Comparison of ENCODE assay signal across 20 mouse cellular contexts in genomic region chr15:7064992-7065523, GRCm38 (mm10). TPM values are rescaled to one million over a fixed set of nuclear protein-coding genes. Genes with fewer than 3 reads are reported as not detected.
A peak's percentile ranks its signal among the peaks of the same experiment; 100 is the strongest.
DNase-seq lines count a peak whose midpoint lies in the region; ATAC-seq lines count a peak whose summit lies in the region.
"Had no signal": no experiment of that assay in that cellular context is flagged by ENCODE, and none has a peak within 500 bp of the region (broad histone marks: within the 10 kb centered on the region; RNA-seq: fewer than 3 reads in every experiment).

No protein-coding gene starts in this region.

- peak; percentile 71 for DNase-seq in heart, embryonic 10.5 days (ENCODE audit: low spot score)
- DNase-seq in limb, embryonic 10.5 days (ENCODE audit: low spot score): no peak
- DNase-seq in spleen, adult 12 weeks (ENCODE audit: low spot score): no peak
- DNase-seq in layer of hippocampus, adult 18-20 months (ENCODE audit: low spot score in 2 of 2): no peak
- DNase-seq: adrenal gland, adult 2 months; adrenal gland, postnatal 14 days; cerebellum, adult 11 months; cerebellum, adult 2 months; gastrocnemius, postnatal 25 days; heart, adult 18-20 months had no signal

- no peaks in the 10 kb centered on the region for H3K27me3 ChIP-seq in heart, embryonic 10.5 days (ENCODE audit: insufficient read depth, poor library complexity, severe bottlenecking)
- no peaks in the 10 kb centered on the region for H3K27me3 ChIP-seq in heart, embryonic 11.5 days (ENCODE audit: control insufficient read depth, insufficient read depth, low read length)
- no peaks in the 10 kb centered on the region for H3K27me3 ChIP-seq in embryonic facial prominence, embryonic 15.5 days
- no peaks in the 10 kb centered on the region for H3K27me3 ChIP-seq in limb, embryonic 10.5 days (ENCODE audit: low read depth, poor library complexity, severe bottlenecking)
- H3K27me3 ChIP-seq: embryonic facial prominence, embryonic 12.5 days; forebrain, embryonic 12.5 days; forebrain, embryonic 15.5 days; hindbrain, embryonic 13.5 days; intestine, embryonic 15.5 days had no signal

- H3K36me3 ChIP-seq in heart, embryonic 10.5 days: no peaks in the 10 kb centered on the region
- H3K36me3 ChIP-seq in heart, embryonic 11.5 days (ENCODE audit: control insufficient read depth, insufficient read depth, low read length): no peaks in the 10 kb centered on the region
- no peaks in the 10 kb centered on the region for H3K36me3 ChIP-seq in embryonic facial prominence, embryonic 15.5 days
- no peaks in the 10 kb centered on the region for H3K36me3 ChIP-seq in limb, embryonic 10.5 days
- H3K36me3 ChIP-seq: embryonic facial prominence, embryonic 12.5 days; forebrain, embryonic 12.5 days; forebrain, embryonic 15.5 days; hindbrain, embryonic 13.5 days; intestine, embryonic 15.5 days had no signal

- 83% methylated on average over 14 of the region's 14 CpGs for WGBS in heart, embryonic 10.5 days
- WGBS in heart, embryonic 11.5 days (ENCODE audit: insufficient replicate concordance): 79% methylated on average over 14 of the region's 14 CpGs
- WGBS in embryonic facial prominence, embryonic 15.5 days: 82% methylated on average over 14 of the region's 14 CpGs
- 87% methylated on average over 14 of the region's 14 CpGs for WGBS in limb, embryonic 10.5 days

- H3K4me1 ChIP-seq in heart, embryonic 10.5 days: peaks cover 19% of the 10 kb centered on the region
- H3K4me1 ChIP-seq in heart, embryonic 11.5 days (ENCODE audit: control insufficient read depth, insufficient read depth, low read length): no peaks in the 10 kb centered on the region; the same call in 1 of the 2 replicates
- peaks cover 7% of the 10 kb centered on the region; the same call in 1 of the 2 replicates for H3K4me1 ChIP-seq in embryonic facial prominence, embryonic 15.5 days
- H3K4me1 ChIP-seq in limb, embryonic 10.5 days: peaks cover 23% of the 10 kb centered on the region
- H3K4me1 ChIP-seq: intestine, embryonic 15.5 days had no signal

- H3K9me3 ChIP-seq in heart, embryonic 10.5 days: no peaks in the 10 kb centered on the region
- H3K9me3 ChIP-seq in heart, embryonic 11.5 days (replicated peaks; ENCODE audit: control insufficient read depth, low read length): no peaks in the 10 kb centered on the region
- no peaks in the 10 kb centered on the region for H3K9me3 ChIP-seq in embryonic facial prominence, embryonic 15.5 days (replicated peaks)
- H3K9me3 ChIP-seq in limb, embryonic 10.5 days (replicated peaks): no peaks in the 10 kb centered on the region
- H3K9me3 ChIP-seq: embryonic facial prominence, embryonic 12.5 days; forebrain, embryonic 12.5 days; forebrain, embryonic 15.5 days; hindbrain, embryonic 13.5 days; intestine, embryonic 15.5 days had no signal

- ATAC-seq in heart, embryonic 11.5 days (replicated peaks; ENCODE audit: insufficient number of reproducible peaks, low FRiP score, low TSS enrichment): no peak
- ATAC-seq in embryonic facial prominence, embryonic 15.5 days (ENCODE audit: insufficient number of reproducible peaks, low FRiP score, low TSS enrichment, low read depth): peak; percentile 65; the same call in 1 of the 2 replicates
- ATAC-seq: CD4-positive, CD25-positive, alpha-beta regulatory T cell, adult 4 months; forebrain, embryonic 15.5 days; hindbrain, embryonic 16.5 days; intestine, embryonic 15.5 days had no signal

- H3K27ac ChIP-seq in heart, embryonic 10.5 days: no peak overlapping the region
- H3K27ac ChIP-seq in heart, embryonic 11.5 days (ENCODE audit: low read depth, low read length): no peak overlapping the region
- H3K27ac ChIP-seq in embryonic facial prominence, embryonic 15.5 days (replicated peaks): no peak overlapping the region
- peak overlapping the region; percentile 46; the same call in 1 of the 2 replicates for H3K27ac ChIP-seq in limb, embryonic 10.5 days
- H3K27ac ChIP-seq: embryonic facial prominence, embryonic 12.5 days; forebrain, embryonic 12.5 days; forebrain, embryonic 15.5 days; hindbrain, embryonic 13.5 days; intestine, embryonic 15.5 days had no signal

- no peak overlapping the region for H3K4me3 ChIP-seq in heart, embryonic 10.5 days
- no peak overlapping the region for H3K4me3 ChIP-seq in heart, embryonic 11.5 days (ENCODE audit: low read depth, low read length)
- no peak overlapping the region for H3K4me3 ChIP-seq in embryonic facial prominence, embryonic 15.5 days (replicated peaks)
- no peak overlapping the region for H3K4me3 ChIP-seq in limb, embryonic 10.5 days
- H3K4me3 ChIP-seq: embryonic facial prominence, embryonic 12.5 days; forebrain, embryonic 12.5 days; forebrain, embryonic 15.5 days; hindbrain, embryonic 13.5 days; intestine, embryonic 15.5 days had no signal

- H3K9ac ChIP-seq in heart, embryonic 11.5 days (ENCODE audit: low read depth, low read length): no peak overlapping the region
- no peak overlapping the region for H3K9ac ChIP-seq in embryonic facial prominence, embryonic 15.5 days
- H3K9ac ChIP-seq: embryonic facial prominence, embryonic 12.5 days; forebrain, embryonic 12.5 days; forebrain, embryonic 15.5 days; hindbrain, embryonic 13.5 days; intestine, embryonic 15.5 days had no signal

- no peak overlapping the region for H3K4me2 ChIP-seq in heart, embryonic 11.5 days
- H3K4me2 ChIP-seq in embryonic facial prominence, embryonic 15.5 days (replicated peaks): no peak overlapping the region
- H3K4me2 ChIP-seq: embryonic facial prominence, embryonic 12.5 days; forebrain, embryonic 12.5 days; forebrain, embryonic 15.5 days; hindbrain, embryonic 13.5 days; intestine, embryonic 15.5 days had no signal

RNA-seq across cellular contexts. Expression of gene Lifr, which starts 25.4 kb away (rescaled TPM):
- polyA plus RNA-seq in heart, embryonic 10.5 days (2016; fragmentation: Nextera tagmentation; extraction: Ambion mirVana): 14.6 and 20.5 TPM in 2 replicates
- 22.1 and 31.4 TPM in 2 replicates for polyA plus RNA-seq in heart, embryonic 11.5 days (2014; fragmentation: Nextera tagmentation; extraction: Ambion mirVana)
- polyA plus RNA-seq in embryonic facial prominence, embryonic 15.5 days (2015; fragmentation: Nextera tagmentation; extraction: Ambion mirVana): 24.0 and 27.7 TPM in 2 replicates
- 12.0 and 12.1 TPM in 2 replicates for polyA plus RNA-seq in limb, embryonic 10.5 days (2016; fragmentation: Nextera tagmentation; extraction: Ambion mirVana)
- 10 to 100 TPM; 57.9 to 65.4 TPM for total RNA-seq in layer of hippocampus, adult 18-20 months (2021)
- total RNA-seq: MEL had no signal
